Mouse (Mus musculus) heart, embryonic 13.5 days (tissue): Measurements from ENCODE around the gene Hypm. TPM values are rescaled to one million over a fixed set of nuclear protein-coding genes. Genes with fewer than 3 reads are reported as not detected.

Source experiments
- ATAC-seq: fragments of 200-750 bp; cut with Nextera tagmentation; 2 replicates; pipeline ENCODE4 v1.8.0; 2017; ENCODE audit warnings: moderate TSS enrichment; ENCODE audit not compliant: insufficient number of reproducible peaks, low FRiP score, low TSS enrichment; ENCODE audit errors: extremely low read depth
- H3K27ac ChIP-seq: fragments of 300-500 bp; sonication (generic); replicated peaks from 2 replicates; pipeline ENCODE4 v1.5.1; 2015; ENCODE audit warnings: moderate library complexity, mild to moderate bottlenecking, inconsistent platforms
- H3K27me3 ChIP-seq: fragments of 300-500 bp; sonication (generic); replicated peaks from 2 replicates; pipeline ENCODE4 v1.6.1; 2015; ENCODE audit warnings: mild to moderate bottlenecking, inconsistent platforms
- H3K36me3 ChIP-seq: fragments of 300-500 bp; sonication (generic); 2 replicates; pipeline ENCODE4 v1.6.1; 2015; ENCODE audit warnings: mild to moderate bottlenecking, inconsistent platforms
- H3K4me1 ChIP-seq: fragments of 300-500 bp; sonication (generic); 2 replicates; pipeline ENCODE4 v1.6.1; 2015; ENCODE audit warnings: inconsistent platforms
- H3K4me2 ChIP-seq: fragments of 300-500 bp; sonication (generic); 2 replicates; pipeline ENCODE4 v1.6.1; 2015; ENCODE audit warnings: inconsistent platforms, mild to moderate bottlenecking, moderate library complexity
- H3K4me3 ChIP-seq: fragments of 300-500 bp; sonication (generic); 2 replicates; pipeline ENCODE4 v1.5.1; 2015; ENCODE audit warnings: moderate library complexity, mild to moderate bottlenecking, inconsistent platforms
- H3K9ac ChIP-seq: fragments of 300-500 bp; sonication (generic); 2 replicates; pipeline ENCODE4 v1.6.1; 2015; ENCODE audit warnings: inconsistent platforms, mild to moderate bottlenecking, moderate library complexity
- H3K9me3 ChIP-seq: fragments of 300-500 bp; sonication (generic); 2 replicates; pipeline ENCODE4 v1.6.1; 2016; ENCODE audit warnings: inconsistent platforms
- WGBS: fragments of 180-500 bp; shearing (Covaris S2); methylation state at CpG from one replicate; pipeline ENCODE4 v1.1.7; 2015; ENCODE audit warnings: mixed read lengths; 5-methylcytosine and 5-hydroxymethylcytosine counted together
- polyA plus RNA-seq: library from polyadenylated mRNA; unstranded; fragments of >200 nt; fragmentation: Nextera tagmentation; extraction: Ambion mirVana; gene quantifications from 2 replicates; pipeline ENCODE4 v1.2.1, GENCODE M21; 2015

Hypm gene
- polyA plus RNA-seq = not detected in 2 replicates

DNA sequence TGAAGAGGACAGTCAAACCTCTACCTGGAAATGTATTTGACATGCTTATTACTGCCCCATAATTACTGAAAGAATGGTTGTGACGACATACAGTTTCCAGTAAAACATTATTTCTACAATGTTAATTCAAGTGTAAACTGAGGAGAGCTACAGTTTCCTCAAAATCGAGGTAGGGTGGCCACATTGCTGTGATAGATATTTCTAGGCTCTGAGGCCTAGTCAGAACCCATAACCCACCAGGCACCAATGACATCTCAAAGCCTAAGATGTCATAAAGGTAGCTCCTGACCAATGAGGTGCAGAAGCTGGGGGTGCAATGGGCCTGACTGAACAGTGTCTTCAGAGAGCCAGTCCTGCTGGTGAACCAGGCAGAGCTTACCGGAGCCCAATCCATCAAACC lies at the start of gene Hypm:
Gene Hypm, plus strand, starts transcription at position 301 of the 400 bp plus-strand sequence.
- Histone ChIP-seq H3K9ac (no peak within 1 kb of the TSS), H3K4me3 (no peak within 1 kb of the TSS), H3K27me3 (no peaks in the 10 kb centered on the region), H3K36me3 (no peaks in the 10 kb centered on the region), H3K4me1 (no peaks in the 10 kb centered on the region), H3K4me2 (no peak within 1 kb of the TSS), H3K27ac (no peak within 1 kb of the TSS), H3K9me3 (no peaks in the 10 kb centered on the region)
- 65% methylated on average over 3 of the region's 3 CpGs for WGBS
- no peak for ATAC-seq

DNA sequence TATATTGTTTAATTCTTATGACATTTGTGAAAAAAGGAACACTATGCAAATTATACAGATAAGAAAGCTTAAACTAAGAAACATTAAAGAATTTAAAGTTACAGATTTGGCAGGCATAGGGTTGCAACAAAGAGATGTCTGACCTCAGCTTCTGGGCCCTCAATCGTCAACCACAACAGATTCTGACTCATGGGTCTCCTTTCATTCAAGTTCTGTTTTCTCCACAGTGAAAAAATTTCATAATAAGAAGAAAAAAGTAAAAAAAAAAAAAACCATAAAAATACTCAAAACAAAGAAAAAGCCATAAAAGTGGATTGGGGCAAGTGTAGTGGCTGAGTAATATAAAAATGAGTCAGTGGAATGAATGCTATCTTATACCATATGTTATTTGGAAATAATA lies 36.6 kb upstream of the Hypm start:
- no peak for ATAC-seq
- H3K36me3 ChIP-seq = no peaks in the 10 kb centered on the region

DNA sequence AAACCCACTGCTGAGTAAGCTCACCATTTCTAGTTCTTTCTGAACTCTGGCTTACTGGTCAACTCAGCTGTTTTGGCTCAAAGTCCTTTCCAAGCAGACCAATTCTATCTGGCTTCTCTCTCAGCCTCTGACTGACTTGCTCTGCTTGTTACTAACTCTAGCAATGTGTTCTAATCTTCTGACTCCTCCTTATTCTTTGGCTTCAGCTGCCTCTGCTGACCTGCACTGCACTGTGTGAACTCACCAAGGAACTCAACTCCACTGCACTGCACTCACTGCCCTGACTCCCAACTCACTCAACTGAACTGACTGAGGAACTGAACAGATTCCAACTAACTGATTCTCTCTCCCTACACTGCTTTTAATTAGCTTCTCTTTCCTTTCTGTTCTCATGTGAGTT lies 34.3 kb upstream of the Hypm start:
- Histone ChIP-seq H3K9me3 (no peaks in the 10 kb centered on the region), H3K4me2 (no peak overlapping the region), H3K9ac (no peak overlapping the region), H3K27ac (no peak overlapping the region), H3K4me1 (no peaks in the 10 kb centered on the region), H3K27me3 (no peaks in the 10 kb centered on the region), H3K36me3 (no peaks in the 10 kb centered on the region), H3K4me3 (no peak overlapping the region)
- no peak for ATAC-seq

More for the DNA sequence above, 36.6 kb upstream of the Hypm start:
- Histone ChIP-seq H3K9me3 (no peaks in the 10 kb centered on the region), H3K4me2 (no peak overlapping the region), H3K9ac (no peak overlapping the region), H3K4me3 (no peak overlapping the region), H3K4me1 (no peaks in the 10 kb centered on the region), H3K27ac (no peak overlapping the region), H3K27me3 (no peaks in the 10 kb centered on the region)
- WGBS = 48% methylated on average over 1 of the region's 1 CpGs

DNA sequence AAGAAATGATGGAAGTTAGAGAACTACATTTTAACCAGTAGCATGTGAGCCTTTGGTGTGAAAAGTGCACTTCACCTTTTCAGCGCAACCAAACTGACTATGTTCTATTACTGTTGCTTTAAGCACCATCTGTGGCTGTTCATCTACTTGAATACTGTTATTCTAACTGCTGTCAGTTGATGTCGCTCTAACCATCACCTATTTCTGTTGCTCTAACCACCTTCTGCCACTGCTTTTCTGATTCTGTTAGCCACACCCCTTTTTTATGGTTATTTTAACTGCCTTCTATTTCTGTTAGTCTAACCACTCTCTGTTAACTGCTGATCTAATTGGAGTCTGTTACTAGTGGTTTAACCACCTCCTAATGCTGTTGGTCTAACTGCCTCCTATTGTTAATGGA lies 11.9 kb upstream of the Hypm start:
- H3K4me3 ChIP-seq = no peak overlapping the region
- H3K4me1 ChIP-seq = no peaks in the 10 kb centered on the region
- H3K9me3 ChIP-seq = no peaks in the 10 kb centered on the region
- no peaks in the 10 kb centered on the region for H3K27me3 ChIP-seq
- no peak overlapping the region for H3K9ac ChIP-seq
- H3K36me3 ChIP-seq = no peaks in the 10 kb centered on the region
- no peak overlapping the region for H3K27ac ChIP-seq
- ATAC-seq = no peak
- WGBS = 71% methylated on average over 2 of the region's 2 CpGs
- no peak overlapping the region for H3K4me2 ChIP-seq

DNA sequence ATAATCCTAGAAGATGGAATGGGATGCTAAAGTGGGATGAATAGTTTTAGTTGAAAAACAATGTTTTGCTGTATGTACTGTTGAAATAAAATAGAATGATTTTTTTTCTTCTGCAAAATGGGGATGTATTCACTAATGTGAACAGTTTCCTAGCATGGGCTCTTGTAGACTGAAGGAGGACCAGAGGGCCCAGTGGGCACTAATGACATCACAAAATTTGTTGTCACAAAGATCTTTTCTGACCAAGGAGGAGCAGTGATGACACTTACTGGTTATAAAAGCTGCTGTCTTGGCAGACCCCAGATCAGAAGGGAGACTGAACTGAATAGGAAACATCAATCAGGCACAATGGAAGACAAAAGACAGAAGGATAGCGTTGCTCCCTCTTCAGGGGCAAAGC lies 2.7 kb downstream of the Hypm start, which contains the start of gene H2al3:
Gene H2al3, plus strand, starts transcription at position 301 of the 400 bp plus-strand sequence.
- ATAC-seq = no peak
- Histone ChIP-seq H3K9ac (no peak within 1 kb of the TSS), H3K4me1 (no peaks in the 10 kb centered on the region), H3K4me2 (no peak within 1 kb of the TSS), H3K27me3 (no peaks in the 10 kb centered on the region), H3K27ac (no peak within 1 kb of the TSS), H3K9me3 (no peaks in the 10 kb centered on the region), H3K36me3 (no peaks in the 10 kb centered on the region), H3K4me3 (no peak within 1 kb of the TSS)
- WGBS = 55% methylated on average over 1 of the region's 1 CpGs

DNA sequence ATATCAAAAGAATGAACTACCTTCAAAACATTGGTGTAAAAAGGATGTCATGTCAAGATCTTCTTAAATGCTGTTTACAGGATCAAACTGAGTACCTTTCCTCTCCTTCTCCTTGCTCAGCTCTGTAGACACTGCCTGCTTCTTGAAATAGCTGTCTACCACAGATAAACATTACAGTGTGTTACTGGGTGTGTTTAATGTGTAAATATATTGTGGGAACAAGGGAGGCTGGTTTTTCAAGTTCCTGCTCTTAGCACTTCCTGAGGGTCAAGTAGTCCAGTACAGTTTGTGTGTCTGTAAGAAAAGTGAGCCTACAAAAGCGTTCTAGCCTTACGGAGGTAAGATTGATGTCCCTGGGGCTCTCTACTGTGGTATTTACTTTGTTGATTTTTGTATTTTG lies 15.1 kb downstream of the Hypm start:
- H3K9me3 ChIP-seq = no peaks in the 10 kb centered on the region
- no peak overlapping the region for H3K9ac ChIP-seq
- 71% methylated on average over 2 of the region's 2 CpGs for WGBS
- no peak for ATAC-seq
- H3K36me3 ChIP-seq = no peaks in the 10 kb centered on the region
- H3K4me3 ChIP-seq = no peak overlapping the region
- H3K4me1 ChIP-seq = no peaks in the 10 kb centered on the region
- H3K4me2 ChIP-seq = no peak overlapping the region
- H3K27ac ChIP-seq = no peak overlapping the region
- H3K27me3 ChIP-seq = no peaks in the 10 kb centered on the region

DNA sequence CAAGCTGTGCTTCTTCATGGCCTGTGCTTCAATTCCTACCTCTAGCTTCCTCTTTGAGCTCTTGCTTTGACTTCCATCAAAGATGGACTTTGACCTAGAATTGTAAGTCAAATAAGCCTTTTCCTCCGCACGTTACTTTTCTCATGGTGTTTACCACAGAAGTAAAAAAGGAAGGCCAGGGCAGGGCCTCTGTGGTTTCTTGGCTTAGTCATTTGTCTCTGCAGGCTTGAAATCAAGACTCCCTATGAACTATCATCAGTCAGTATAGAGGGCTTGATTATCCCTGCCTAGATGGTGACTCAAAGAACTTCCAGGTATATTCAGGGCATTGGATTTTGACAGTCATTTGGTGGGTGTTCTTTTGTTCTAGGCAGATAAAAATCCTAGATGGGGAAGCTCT lies 28.8 kb downstream of the Hypm start:
- 79% methylated on average over 2 of the region's 2 CpGs for WGBS
- Histone ChIP-seq H3K4me2 (no peak overlapping the region), H3K4me3 (no peak overlapping the region), H3K27ac (no peak overlapping the region), H3K36me3 (no peaks in the 10 kb centered on the region), H3K4me1 (no peaks in the 10 kb centered on the region), H3K9ac (no peak overlapping the region), H3K9me3 (no peaks in the 10 kb centered on the region), H3K27me3 (no peaks in the 10 kb centered on the region)
- ATAC-seq = no peak

DNA sequence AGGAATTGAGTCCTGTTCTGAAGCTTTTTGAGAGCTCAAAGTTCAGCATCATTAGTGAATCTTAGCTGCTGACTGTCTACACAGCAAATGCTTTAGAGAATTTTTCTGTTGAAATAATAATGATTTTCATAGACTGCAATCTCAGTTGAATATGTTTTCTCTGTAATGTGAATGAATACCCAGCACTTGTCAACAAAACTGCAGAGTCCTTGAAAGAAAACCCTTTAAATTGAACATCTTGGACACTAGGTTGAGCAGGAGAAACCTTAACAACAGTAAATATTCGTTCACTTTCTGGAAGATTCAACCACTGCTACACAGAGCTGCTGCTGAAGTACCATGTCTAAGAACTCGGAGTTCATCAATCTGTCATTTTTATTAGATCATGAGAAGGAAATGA lies 38.6 kb downstream of the Hypm start, which contains the start of gene Sytl5:
Gene Sytl5, plus strand, starts transcription at position 301 of the 400 bp plus-strand sequence.
- H3K27ac ChIP-seq = no peak within 1 kb of the TSS
- no peaks in the 10 kb centered on the region for H3K36me3 ChIP-seq
- ATAC-seq = no peak
- H3K4me3 ChIP-seq = no peak within 1 kb of the TSS
- H3K4me1 ChIP-seq = no peaks in the 10 kb centered on the region
- H3K9me3 ChIP-seq = no peaks in the 10 kb centered on the region
- H3K4me2 ChIP-seq = no peak within 1 kb of the TSS
- no peak within 1 kb of the TSS for H3K9ac ChIP-seq
- 61% methylated on average over 2 of the region's 2 CpGs for WGBS
- H3K27me3 ChIP-seq = no peaks in the 10 kb centered on the region

Other genes with a start within 250 kb of the Hypm start
- gene Dynlt3, start 183.9 kb upstream of the Hypm start, polyA plus RNA-seq = 61.2 and 64.6 TPM in 2 replicates
- gene H2al3, start 2.8 kb downstream of the Hypm start, polyA plus RNA-seq = not detected in 2 replicates
- gene Sytl5, start 38.7 kb downstream of the Hypm start, polyA plus RNA-seq = 0.23 and 0.33 TPM in 2 replicates